Mouse (Mus musculus) small intestine, adult 2 months (tissue): ENCODE data around the gene Cdh13. TPM values are rescaled to one million over a fixed set of nuclear protein-coding genes. Genes with fewer than 3 reads are reported as not detected.

Source experiments
- H3K27ac ChIP-seq: fragments of 200-500 bp; 2 replicates; pipeline ENCODE4 v1.5.1; 2012; ENCODE audit warnings: low read depth, low read length, control low read depth, inconsistent platforms; ENCODE audit not compliant: insufficient read depth
- H3K27me3 ChIP-seq: fragments of 200-500 bp; 2 replicates; pipeline ENCODE4 v1.6.1; 2012; ENCODE audit warnings: mild to moderate bottlenecking, moderate library complexity, low read length, inconsistent platforms; ENCODE audit not compliant: control insufficient read depth, insufficient read depth
- H3K36me3 ChIP-seq: fragments of 200-500 bp; 2 replicates; pipeline ENCODE4 v1.6.1; 2012; ENCODE audit warnings: mild to moderate bottlenecking, low read length, control low read depth, inconsistent platforms; ENCODE audit not compliant: control insufficient read depth, insufficient read depth
- H3K4me1 ChIP-seq: fragments of 200-500 bp; 2 replicates; pipeline ENCODE4 v1.6.1; 2012; ENCODE audit warnings: low read length, inconsistent platforms, mixed read lengths; ENCODE audit not compliant: control insufficient read depth, insufficient read depth, insufficient read length
- H3K4me3 ChIP-seq: fragments of 200-500 bp; 2 replicates; pipeline ENCODE4 v1.5.1; 2012; ENCODE audit warnings: low read depth, mild to moderate bottlenecking, control low read depth, inconsistent platforms, low read length, moderate library complexity
- CTCF ChIP-seq: fragments of 200-500 bp; IDR thresholded peaks from 2 replicates; pipeline ENCODE4 v1.5.1; 2012; ENCODE audit warnings: low read depth, mild to moderate bottlenecking, control low read depth, inconsistent platforms, low read length, moderate library complexity, mixed read lengths; ENCODE audit not compliant: insufficient replicate concordance, insufficient read length; ENCODE audit errors: extremely low read depth
- POLR2A ChIP-seq: fragments of 200-500 bp; IDR thresholded peaks from 2 replicates; pipeline ENCODE4 v1.6.1; 2012; ENCODE audit warnings: low read depth, mild to moderate bottlenecking, control low read depth, inconsistent platforms, low read length, moderate library complexity
- WGBS: fragments of 180-500 bp; shearing (Covaris S2); methylation state at CpG from one replicate; pipeline ENCODE4 v1.1.7; 2018; 5-methylcytosine and 5-hydroxymethylcytosine counted together
- polyA plus RNA-seq: library from polyadenylated mRNA; depleted of rRNA; stranded (reverse); fragments of >200 nt; gene quantifications from 2 replicates; pipeline ENCODE4 v1.2.3, GENCODE M21; 2012

Cdh13 gene
- polyA plus RNA-seq, 1 experiment = 4.6 TPM

GRCm38 (mm10) chr8:119208567-119208966 is 925.0 kb downstream of the Cdh13 start:
- no peaks in the 10 kb centered on the region for H3K36me3 ChIP-seq
- no peaks in the 10 kb centered on the region for H3K4me1 ChIP-seq
- 88% methylated on average over 9 of the region's 9 CpGs for WGBS
- no peaks in the 10 kb centered on the region for H3K27me3 ChIP-seq
- no peak overlapping the region for H3K27ac ChIP-seq
- no peak overlapping the region for H3K4me3 ChIP-seq
- no peak for TF ChIP-seq CTCF
- no peak for TF ChIP-seq POLR2A

GRCm38 (mm10) chr8:119224547-119224946 is 941.0 kb downstream of the Cdh13 start:
- H3K4me1 ChIP-seq = no peaks in the 10 kb centered on the region
- H3K27ac ChIP-seq = no peak overlapping the region
- no peaks in the 10 kb centered on the region for H3K36me3 ChIP-seq
- 2% methylated on average over 1 of the region's 1 CpGs for WGBS
- TF ChIP-seq POLR2A (no peak), CTCF (peak; percentile 35; the same call in 1 of the 2 replicates)
- H3K27me3 ChIP-seq = no peaks in the 10 kb centered on the region
- H3K4me3 ChIP-seq = no peak overlapping the region

GRCm38 (mm10) chr8:119245181-119245580 is 961.6 kb downstream of the Cdh13 start:
- 43% methylated on average over 4 of the region's 4 CpGs for WGBS
- Histone ChIP-seq H3K36me3 (no peaks in the 10 kb centered on the region), H3K4me3 (no peak overlapping the region), H3K4me1 (no peaks in the 10 kb centered on the region), H3K27ac (no peak overlapping the region), H3K27me3 (no peaks in the 10 kb centered on the region)
- TF ChIP-seq CTCF (no peak), POLR2A (no peak)

- no peaks in the 10 kb centered on the region for H3K36me3 ChIP-seq
- TF ChIP-seq POLR2A (no peak), CTCF (no peak)
- H3K4me1 ChIP-seq = no peaks in the 10 kb centered on the region
- no peak overlapping the region for H3K4me3 ChIP-seq
- no peaks in the 10 kb centered on the region for H3K27me3 ChIP-seq
- WGBS = 74% methylated on average over 1 of the region's 1 CpGs
- no peak overlapping the region for H3K27ac ChIP-seq
These were observed 962.1 kb downstream of the Cdh13 start for GRCm38 (mm10) chr8:119245641-119246040.

GRCm38 (mm10) chr8:119254358-119254757 is 970.8 kb downstream of the Cdh13 start:
- WGBS = 92% methylated on average over 3 of the region's 3 CpGs
- H3K36me3 ChIP-seq = no peaks in the 10 kb centered on the region
- no peaks in the 10 kb centered on the region for H3K27me3 ChIP-seq
- no peaks in the 10 kb centered on the region for H3K4me1 ChIP-seq
- TF ChIP-seq POLR2A = no peak
- no peak for TF ChIP-seq CTCF
- H3K27ac ChIP-seq = no peak overlapping the region
- H3K4me3 ChIP-seq = no peak overlapping the region

- 34% methylated on average over 11 of the region's 11 CpGs for WGBS
These were observed 975.1 kb downstream of the Cdh13 start for GRCm38 (mm10) chr8:119258642-119259041.

GRCm38 (mm10) chr8:119263750-119264149 is 980.2 kb downstream of the Cdh13 start:
- no peaks in the 10 kb centered on the region for H3K27me3 ChIP-seq
- TF ChIP-seq CTCF = no peak
- TF ChIP-seq POLR2A = no peak
- H3K27ac ChIP-seq = no peak overlapping the region
- H3K36me3 ChIP-seq = no peaks in the 10 kb centered on the region
- H3K4me1 ChIP-seq = no peaks in the 10 kb centered on the region
- 79% methylated on average over 7 of the region's 7 CpGs for WGBS
- no peak overlapping the region for H3K4me3 ChIP-seq

More at GRCm38 (mm10) chr8:119258642-119259041, 975.1 kb downstream of the Cdh13 start:
- Histone ChIP-seq H3K27ac (no peak overlapping the region), H3K36me3 (no peaks in the 10 kb centered on the region), H3K4me3 (no peak overlapping the region), H3K4me1 (no peaks in the 10 kb centered on the region), H3K27me3 (no peaks in the 10 kb centered on the region)
- TF ChIP-seq CTCF (no peak), POLR2A (no peak)

- Histone ChIP-seq H3K27me3 (no peaks in the 10 kb centered on the region), H3K4me3 (no peak overlapping the region), H3K4me1 (no peaks in the 10 kb centered on the region), H3K27ac (no peak overlapping the region), H3K36me3 (no peaks in the 10 kb centered on the region)
- WGBS = 81% methylated on average over 4 of the region's 4 CpGs
- TF ChIP-seq POLR2A = no peak
- TF ChIP-seq CTCF = no peak
These were observed 982.8 kb downstream of the Cdh13 start for GRCm38 (mm10) chr8:119266304-119266703.
